Mouse (Mus musculus) ES-E14 (cell line): Measurements from ENCODE around the gene Elavl2.

ENCODE experiments used
- CHD2 ChIP-seq: IDR thresholded peaks from 2 replicates; pipeline ENCODE4 v1.6.1; 2014; ENCODE audit warnings: mild to moderate bottlenecking, low read depth, low read length, inconsistent platforms
- MAFK ChIP-seq: IDR thresholded peaks from 2 replicates; pipeline ENCODE4 v1.6.1; 2014; ENCODE audit warnings: mild to moderate bottlenecking, low read depth, low read length, inconsistent platforms; ENCODE audit not compliant: insufficient read depth
- ZC3H11A ChIP-seq: IDR thresholded peaks from 2 replicates; pipeline ENCODE4 v1.6.1; 2012; ENCODE audit warnings: low read depth, mild to moderate bottlenecking, inconsistent platforms, low read length, borderline replicate concordance
- ZNF384 ChIP-seq: IDR thresholded peaks from 2 replicates; pipeline ENCODE4 v1.6.1; 2012; ENCODE audit warnings: low read depth, low read length, inconsistent platforms

DNA sequence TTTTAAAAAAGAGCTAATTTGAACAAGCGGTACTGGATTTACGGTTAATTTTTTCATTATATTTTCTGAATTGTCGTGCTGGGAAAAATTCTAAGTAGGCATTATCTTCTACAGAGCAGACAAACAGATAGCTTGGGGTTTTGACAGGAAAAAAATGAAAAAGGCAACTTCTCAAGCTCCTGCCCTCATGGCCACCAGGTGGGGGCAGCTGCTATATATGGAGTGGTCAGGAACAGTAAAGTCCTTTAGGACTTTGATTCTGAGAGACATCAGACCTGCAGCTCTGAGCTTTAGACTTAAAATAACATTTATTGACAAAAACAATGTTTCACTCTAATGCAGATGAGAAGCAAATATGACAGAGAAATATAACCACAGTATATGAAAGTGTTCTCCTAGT is 12.9 kb downstream of the Elavl2 start:
- TF ChIP-seq ZNF384, result no peak
- TF ChIP-seq CHD2, result no peak
- TF ChIP-seq MAFK, result no peak
- TF ChIP-seq ZC3H11A, result no peak
